Mouse (Mus musculus): ENCODE data around the gene Coq7. TPM values are rescaled to one million over a fixed set of nuclear protein-coding genes. Genes with fewer than 3 reads are reported as not detected.

The Coq7 gene
- polyA plus RNA-seq, 1 experiment from 2014 or later, result 131 TPM

- no peaks in the 10 kb centered on the region for H3K9me3 ChIP-seq (replicated peaks)
- 88% methylated on average over 7 of the region's 7 CpGs for WGBS
- H3K4me1 ChIP-seq, result peaks cover 6% of the 10 kb centered on the region; the same call in 1 of the 2 replicates
- H3K36me3 ChIP-seq, result no peaks in the 10 kb centered on the region
- no peak for DNase-seq (ENCODE audit: low spot score)
- H3K27me3 ChIP-seq (ENCODE audit: low read depth, poor library complexity, severe bottlenecking), result no peaks in the 10 kb centered on the region
- H3K4me3 ChIP-seq, result no peak overlapping the region
- H3K27ac ChIP-seq, result no peak overlapping the region
Observed at GRCm38 (mm10) chr7:118475008-118475705, 58.0 kb downstream of the Coq7 start.

DNA sequence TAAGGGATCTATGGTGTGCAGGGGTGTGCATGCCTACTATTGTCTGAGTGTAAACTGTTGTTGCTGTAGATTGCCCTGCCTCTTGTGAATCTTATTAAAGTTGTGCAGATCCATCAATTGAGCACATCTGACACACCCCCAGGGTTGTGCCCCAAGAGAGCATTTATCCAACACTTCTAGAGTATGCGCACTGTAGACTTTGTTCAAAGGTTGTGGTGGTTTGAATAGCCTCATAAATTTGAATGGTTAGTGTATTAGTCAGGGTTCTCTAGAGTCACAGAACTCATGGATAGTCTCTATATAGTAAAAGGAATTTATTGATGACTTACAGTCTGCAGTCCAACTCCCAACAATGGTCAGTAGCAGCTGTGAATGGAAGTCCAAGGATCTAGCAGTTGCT, 60.3 kb downstream of the Coq7 start:
- no peak overlapping the region for H3K4me3 ChIP-seq
- DNase-seq (ENCODE audit: low spot score), result no peak
- H3K27me3 ChIP-seq (ENCODE audit: low read depth, poor library complexity, severe bottlenecking), result no peaks in the 10 kb centered on the region
- 95% methylated on average over 1 of the region's 1 CpGs for WGBS
- no peaks in the 10 kb centered on the region for H3K36me3 ChIP-seq
- H3K4me1 ChIP-seq, result no peaks in the 10 kb centered on the region
- H3K9me3 ChIP-seq (replicated peaks), result no peaks in the 10 kb centered on the region
- no peak overlapping the region for H3K27ac ChIP-seq

DNA sequence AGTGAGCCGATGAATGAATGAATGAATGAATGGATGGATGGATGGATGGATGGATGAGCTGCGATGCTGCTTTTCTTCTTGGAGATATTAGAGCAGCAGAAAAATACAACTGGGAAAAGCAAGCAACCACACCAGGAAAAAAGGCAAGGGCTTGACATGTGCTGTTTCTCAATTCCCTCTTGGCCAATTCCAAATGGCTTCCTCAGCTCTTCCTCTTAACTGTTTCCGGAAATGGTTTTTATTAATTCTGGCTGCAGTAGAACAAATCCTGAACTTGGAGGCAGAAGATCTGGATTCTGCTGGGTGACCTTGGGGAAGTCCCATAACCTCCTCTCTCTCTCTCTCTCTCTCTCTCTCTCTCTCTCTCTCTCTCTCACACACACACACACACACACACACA, 65.1 kb downstream of the Coq7 start:
- 89% methylated on average over 3 of the region's 3 CpGs for WGBS
- Histone ChIP-seq H3K27ac (no peak overlapping the region), H3K4me3 (no peak overlapping the region), H3K36me3 (no peaks in the 10 kb centered on the region), H3K9me3 (replicated peaks) (no peaks in the 10 kb centered on the region), H3K27me3 (ENCODE audit: low read depth, poor library complexity, severe bottlenecking) (no peaks in the 10 kb centered on the region), H3K4me1 (peaks cover 19% of the 10 kb centered on the region)
- no peak for DNase-seq (ENCODE audit: low spot score)

DNA sequence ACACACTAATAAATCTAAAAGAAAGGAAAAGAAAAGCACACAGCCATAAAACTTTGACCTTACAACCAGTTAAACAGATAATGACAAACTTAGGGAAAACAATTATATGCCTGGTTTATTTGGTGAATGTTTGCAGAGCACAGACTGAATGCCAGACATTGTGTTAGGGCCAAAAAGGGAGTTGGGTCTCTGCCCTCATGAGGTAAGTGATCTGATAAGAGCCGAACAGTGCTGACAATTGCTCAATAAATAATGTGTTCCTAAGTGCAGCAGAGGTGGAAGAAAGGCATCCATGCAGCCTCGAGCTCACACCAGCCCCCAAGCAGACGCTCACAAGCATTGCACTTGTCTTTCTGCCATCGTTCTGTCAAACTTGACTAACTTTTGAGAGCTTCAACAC, 68.7 kb downstream of the Coq7 start:
- H3K4me3 ChIP-seq, result no peak overlapping the region
- H3K27ac ChIP-seq, result no peak overlapping the region
- DNase-seq (ENCODE audit: low spot score), result no peak
- H3K36me3 ChIP-seq, result no peaks in the 10 kb centered on the region
- no peaks in the 10 kb centered on the region for H3K27me3 ChIP-seq (ENCODE audit: low read depth, poor library complexity, severe bottlenecking)
- H3K9me3 ChIP-seq (replicated peaks), result no peaks in the 10 kb centered on the region
- 58% methylated on average over 4 of the region's 4 CpGs for WGBS
- H3K4me1 ChIP-seq, result peaks cover 39% of the 10 kb centered on the region

- Histone ChIP-seq H3K36me3 (no peaks in the 10 kb centered on the region), H3K9me3 (replicated peaks) (no peaks in the 10 kb centered on the region), H3K4me3 (no peak overlapping the region), H3K27me3 (ENCODE audit: low read depth, poor library complexity, severe bottlenecking) (no peaks in the 10 kb centered on the region), H3K27ac (no peak overlapping the region), H3K4me1 (peaks cover 39% of the 10 kb centered on the region)
- WGBS, result 58% methylated on average over 11 of the region's 11 CpGs
- DNase-seq (ENCODE audit: low spot score), result no peak
Observed at GRCm38 (mm10) chr7:118462818-118463762, 70.1 kb downstream of the Coq7 start.

DNA sequence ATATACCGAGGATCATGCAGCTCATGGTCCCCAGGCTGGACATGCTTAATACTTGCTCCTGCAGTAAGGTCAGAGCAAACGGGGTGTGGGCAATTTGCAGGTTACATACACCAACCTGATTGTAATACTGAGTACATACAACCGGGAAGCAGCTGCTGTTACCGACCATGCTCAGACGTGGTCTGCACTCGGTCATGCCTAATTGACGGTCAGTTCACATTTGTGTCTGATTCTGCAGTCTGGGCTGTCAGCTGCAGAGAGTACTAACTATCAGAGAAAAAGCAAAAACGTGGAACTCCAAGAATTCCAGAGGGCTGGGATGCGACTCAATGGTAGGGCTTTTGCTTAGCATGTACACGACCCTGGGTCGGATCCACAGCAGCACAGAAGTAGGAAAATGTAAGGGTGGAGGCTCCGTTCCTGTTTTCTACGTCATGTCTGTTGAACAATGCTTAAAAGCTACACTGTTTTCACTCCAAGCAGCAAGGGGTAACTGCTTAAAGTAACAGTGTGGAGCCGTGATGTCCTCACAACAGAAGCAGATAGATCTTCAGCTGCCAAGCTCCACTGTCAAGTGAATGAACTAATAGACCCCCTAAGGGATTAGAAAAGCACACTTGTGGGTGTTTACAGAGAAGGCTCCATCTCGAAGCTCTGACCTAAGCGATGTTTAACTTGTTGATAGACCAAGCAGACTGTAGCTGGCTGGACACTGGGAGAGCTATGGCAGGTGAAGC, 71.6 kb downstream of the Coq7 start:
- no peaks in the 10 kb centered on the region for H3K9me3 ChIP-seq (replicated peaks)
- no peak overlapping the region for H3K27ac ChIP-seq
- peaks cover 36% of the 10 kb centered on the region for H3K4me1 ChIP-seq
- no peak for DNase-seq (ENCODE audit: low spot score)
- no peaks in the 10 kb centered on the region for H3K36me3 ChIP-seq
- H3K4me3 ChIP-seq, result no peak overlapping the region
- H3K27me3 ChIP-seq (ENCODE audit: low read depth, poor library complexity, severe bottlenecking), result no peaks in the 10 kb centered on the region
- 74% methylated on average over 16 of the region's 16 CpGs for WGBS

Other genes starting within 250 kb of the Coq7 start
- gene Syt17, start 85.1 kb downstream of the Coq7 start, polyA plus RNA-seq (2016; fragmentation: Nextera tagmentation; extraction: Ambion mirVana), result 1.2 and 1.3 TPM in 2 replicates
- gene Itpripl2, start 41.4 kb downstream of the Coq7 start, polyA plus RNA-seq (2016; fragmentation: Nextera tagmentation; extraction: Ambion mirVana), result 1.4 and 1.8 TPM in 2 replicates
- gene Tmc7, start 51.4 kb upstream of the Coq7 start, polyA plus RNA-seq (2016; fragmentation: Nextera tagmentation; extraction: Ambion mirVana), result 4.6 and 4.7 TPM in 2 replicates
- not detected in 2 replicates for gene Tmc5, start 63.9 kb upstream of the Coq7 start, polyA plus RNA-seq (2016; fragmentation: Nextera tagmentation; extraction: Ambion mirVana)
- 62.8 and 64.9 TPM in 2 replicates for gene Gde1, start 172.4 kb upstream of the Coq7 start, polyA plus RNA-seq (2016; fragmentation: Nextera tagmentation; extraction: Ambion mirVana)
- 27.8 and 35.1 TPM in 2 replicates for gene Ccp110, start 179.2 kb upstream of the Coq7 start, polyA plus RNA-seq (2016; fragmentation: Nextera tagmentation; extraction: Ambion mirVana)
- 58.5 and 60.2 TPM in 2 replicates for gene Vps35l, start 206.9 kb upstream of the Coq7 start, polyA plus RNA-seq (2016; fragmentation: Nextera tagmentation; extraction: Ambion mirVana)

All from limb, embryonic 10.5 days (tissue).